Mouse (Mus musculus) monocyte, adult 5-6 weeks (primary cell): ENCODE data around the gene Tfap2b. TPM values are rescaled to one million over a fixed set of nuclear protein-coding genes. Genes with fewer than 3 reads are reported as not detected.

ENCODE experiments used
- ATAC-seq: fragments of 153-309, 156-312 bp; replicated peaks from 2 replicates; pipeline ENCODE4 v1.8.0; 2017; ENCODE audit warnings: mild to moderate bottlenecking; ENCODE audit not compliant: low TSS enrichment, insufficient number of reproducible peaks, severe bottlenecking, poor library complexity, low FRiP score
- total RNA-seq: library from RNA; stranded (forward); fragments of 200-1000, 200-491, 200-594 nt; gene quantifications from 3 replicates; pipeline ENCODE4 v1.2.3, GENCODE M21; 2017

Gene Tfap2b
- total RNA-seq, 1 experiment from 2014 or later: not detected

DNA sequence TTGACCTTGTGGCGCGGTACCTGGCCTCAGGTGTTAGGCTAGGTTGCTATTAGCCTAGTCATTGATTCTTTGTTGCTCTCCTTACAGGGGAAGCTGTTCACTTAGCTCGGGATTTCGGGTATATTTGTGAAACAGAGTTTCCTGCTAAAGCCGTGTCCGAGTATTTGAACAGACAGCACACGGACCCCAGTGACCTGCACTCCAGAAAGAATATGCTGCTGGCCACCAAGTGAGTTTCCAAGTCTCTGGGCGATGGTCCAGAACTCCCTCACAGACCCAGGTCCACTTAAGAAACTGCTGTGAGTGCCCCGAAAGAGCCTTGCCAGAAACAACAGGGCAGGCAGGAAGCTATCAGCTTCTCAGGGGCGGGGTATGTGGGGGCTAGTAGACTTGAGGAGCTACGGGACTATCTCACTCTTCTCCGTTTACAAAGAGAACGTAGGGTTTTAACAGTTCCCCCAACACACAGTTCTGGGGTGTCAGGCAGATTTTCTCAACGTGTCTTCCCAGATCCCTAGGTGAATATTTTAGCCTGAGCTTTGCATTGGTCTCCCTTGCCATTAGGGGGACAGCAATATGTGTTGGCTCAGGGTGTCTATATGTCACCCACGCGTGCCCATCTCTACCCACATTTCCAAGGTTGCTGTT is 22.3 kb downstream of the Tfap2b start:
- ATAC-seq: no peak

DNA sequence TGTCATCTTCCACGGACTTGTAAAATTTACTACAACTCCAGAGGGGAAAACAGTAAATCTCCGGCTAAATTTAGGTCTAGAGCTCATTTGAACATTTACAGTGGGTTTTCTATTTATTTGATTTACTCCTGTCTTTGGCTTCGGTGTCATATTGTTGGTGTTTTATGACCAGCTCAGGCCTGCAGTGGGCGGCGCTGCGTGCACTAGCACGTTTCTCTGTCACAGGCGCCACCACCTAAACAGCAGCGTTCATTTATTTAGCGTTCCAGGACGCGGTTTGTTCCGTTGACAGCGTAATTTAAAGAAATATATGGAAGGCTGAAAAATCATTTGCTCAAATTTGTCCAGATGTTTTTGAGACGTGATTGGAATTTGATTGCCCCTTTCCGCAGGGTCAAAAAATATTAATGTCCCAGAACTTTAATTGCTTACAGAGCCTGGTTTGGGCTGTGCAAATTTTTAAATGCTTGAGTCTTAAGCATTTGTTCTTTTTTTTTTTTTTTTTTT is 22.9 kb downstream of the Tfap2b start:
- no peak for ATAC-seq

DNA sequence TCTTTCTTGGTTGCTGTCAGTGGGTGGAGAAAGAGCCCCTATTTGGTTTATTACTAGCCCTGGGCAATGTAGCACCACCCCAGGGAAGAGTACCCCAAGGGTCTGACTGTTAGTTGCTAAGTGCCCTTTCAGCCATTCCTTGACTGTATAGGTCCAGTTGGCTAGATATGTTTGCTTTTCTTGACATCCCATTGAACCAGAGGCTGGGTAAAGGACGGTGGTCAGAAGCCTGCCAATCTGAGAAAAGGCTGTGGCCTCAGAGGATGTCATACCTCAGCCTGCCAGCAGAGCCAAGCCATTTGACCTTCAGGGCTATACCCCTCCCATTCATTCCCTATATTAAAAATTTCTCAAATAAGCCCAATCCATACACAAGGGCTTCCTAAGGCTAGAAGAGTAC is 24.0 kb downstream of the Tfap2b start:
- ATAC-seq: no peak

DNA sequence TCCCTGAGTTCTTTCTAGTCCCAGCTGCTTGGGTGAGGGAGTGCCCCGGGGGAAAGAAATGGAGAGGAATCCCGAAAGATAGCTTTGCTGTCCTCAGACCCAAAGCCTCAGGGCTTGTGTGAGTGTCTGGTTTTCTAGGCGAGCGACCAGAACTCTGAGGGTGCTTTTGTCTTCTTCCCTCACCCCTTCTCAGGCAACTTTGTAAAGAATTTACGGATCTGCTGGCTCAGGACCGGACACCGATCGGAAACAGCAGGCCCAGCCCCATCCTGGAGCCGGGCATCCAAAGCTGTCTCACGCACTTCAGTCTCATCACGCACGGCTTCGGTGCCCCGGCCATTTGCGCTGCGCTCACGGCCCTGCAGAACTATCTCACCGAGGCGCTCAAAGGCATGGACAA is 25.1 kb downstream of the Tfap2b start:
- no peak for ATAC-seq

DNA sequence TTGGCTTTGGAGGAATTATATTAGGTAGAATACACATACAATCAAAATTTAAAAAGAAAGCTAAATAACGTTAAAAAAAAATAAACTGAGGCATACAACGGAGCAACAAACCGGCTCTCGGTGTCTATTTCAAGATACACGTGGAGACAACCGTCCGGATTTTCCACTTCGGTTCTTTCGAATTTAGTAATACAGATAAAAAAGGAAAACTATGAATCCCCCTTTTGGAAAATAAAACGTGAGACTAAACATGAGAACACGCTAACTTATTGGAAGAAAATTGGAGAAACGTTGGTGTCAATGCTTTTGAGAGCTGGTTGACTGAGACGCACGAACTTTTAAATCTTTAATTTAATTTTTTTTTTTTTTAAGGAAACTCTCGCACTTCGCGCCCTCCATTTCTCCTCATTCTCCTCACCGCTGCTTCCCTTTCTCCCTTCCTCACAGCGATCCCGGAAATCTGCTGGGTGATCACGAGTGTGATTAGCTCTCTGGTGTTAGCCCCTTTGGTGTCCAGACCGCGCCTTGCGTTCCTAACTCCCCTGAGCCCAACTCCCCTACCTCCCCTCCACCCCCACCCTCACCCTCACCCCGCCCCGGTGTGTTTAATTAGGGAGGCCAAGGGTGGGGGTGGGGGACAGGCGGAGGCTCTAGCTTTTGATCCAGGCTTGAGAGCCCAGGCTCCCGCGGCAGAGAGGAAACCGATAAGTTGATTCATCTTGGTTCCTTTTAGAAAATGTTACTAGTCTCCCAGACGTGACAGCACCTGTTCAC is 25.9 kb downstream of the Tfap2b start:
- ATAC-seq: no peak

DNA sequence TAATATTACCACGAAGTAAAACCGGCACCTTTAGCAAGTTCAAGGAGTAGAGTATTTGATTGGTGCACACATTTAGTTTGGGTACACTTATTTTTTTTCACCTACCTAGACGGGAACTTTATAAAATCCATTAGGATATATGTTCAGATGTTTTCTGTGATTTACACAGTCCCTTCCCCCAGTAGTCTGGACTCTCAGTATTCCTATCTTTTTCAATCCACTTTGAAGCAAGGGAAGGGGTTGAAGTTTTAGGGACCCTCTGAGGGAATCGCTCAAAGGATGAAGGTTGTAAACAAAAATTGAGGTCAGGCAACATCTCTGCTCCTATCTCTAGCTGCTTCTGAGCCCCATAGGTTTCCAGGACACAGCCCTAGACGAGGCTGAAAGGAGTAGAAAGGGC is 27.3 kb downstream of the Tfap2b start:
- ATAC-seq: no peak

DNA sequence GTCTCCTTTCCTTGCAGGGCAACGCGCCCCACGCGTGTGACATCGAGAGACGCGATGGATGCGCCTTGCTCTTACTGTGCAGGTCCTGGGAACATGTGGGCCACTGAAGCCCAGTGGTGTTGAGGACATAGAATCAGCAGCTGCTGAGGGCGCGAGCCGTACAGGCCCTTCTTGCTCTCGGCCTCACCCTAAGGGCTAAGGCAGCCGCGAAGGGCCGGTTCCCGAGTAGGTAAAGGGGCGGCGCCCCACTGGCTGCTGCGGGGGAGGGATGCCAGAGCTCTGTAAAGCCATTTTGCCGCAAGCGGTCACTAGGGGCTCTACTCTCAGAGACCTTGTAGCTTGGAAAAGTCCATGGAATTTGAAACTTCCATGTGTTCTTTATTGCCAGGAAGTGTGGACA is 27.9 kb downstream of the Tfap2b start:
- no peak for ATAC-seq

DNA sequence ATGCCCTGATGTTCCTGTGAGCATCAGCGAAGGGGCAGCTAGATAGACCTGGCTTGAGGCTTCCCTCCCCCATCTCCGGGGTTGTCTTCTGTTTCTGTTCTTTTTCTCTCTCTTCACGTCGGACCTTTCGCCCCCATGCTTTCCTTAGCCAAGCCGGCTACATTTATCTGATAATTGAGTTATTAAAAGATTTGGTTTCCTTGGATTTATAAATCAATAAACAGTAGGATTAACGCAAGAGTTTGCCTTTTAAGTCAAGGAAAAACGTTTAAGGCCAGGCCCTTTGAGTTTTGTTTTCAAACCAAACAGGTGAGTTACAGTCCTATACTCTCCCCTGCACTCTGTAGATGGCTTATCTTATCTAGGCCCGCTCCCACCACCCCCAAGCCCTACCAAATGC is 28.3 kb downstream of the Tfap2b start:
- no peak for ATAC-seq

DNA sequence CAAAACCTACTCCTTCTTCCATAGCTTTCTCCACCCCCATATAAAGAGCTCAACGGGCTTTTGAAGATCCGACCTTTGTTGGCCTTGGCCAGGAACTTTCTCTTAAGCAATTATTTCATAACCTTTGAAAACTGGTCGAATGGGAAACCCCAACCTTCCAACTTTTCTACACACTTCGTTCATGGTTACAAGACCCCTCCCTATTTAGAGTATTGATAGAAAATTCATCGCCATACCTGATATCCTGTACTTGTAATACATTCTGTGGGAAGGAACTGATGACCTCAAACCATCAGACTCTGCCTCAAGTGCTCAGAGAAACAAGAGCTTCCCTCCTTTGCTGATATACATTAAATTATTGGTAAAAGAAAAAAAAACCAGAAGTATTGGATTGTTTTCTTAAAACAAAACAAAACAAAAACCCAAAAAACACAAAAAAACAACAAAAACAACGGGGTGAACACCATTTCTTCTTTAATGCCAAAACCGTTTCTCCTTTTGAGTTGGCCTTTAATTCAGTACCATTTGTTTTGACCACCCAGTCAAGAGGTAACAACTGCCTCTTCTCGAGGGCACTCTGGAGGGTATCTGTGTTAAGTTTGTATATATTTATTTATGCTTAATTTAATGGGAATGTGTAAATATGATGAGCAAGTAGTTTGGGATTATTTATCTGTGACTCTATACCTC is 29.2 kb downstream of the Tfap2b start:
- no peak for ATAC-seq

DNA sequence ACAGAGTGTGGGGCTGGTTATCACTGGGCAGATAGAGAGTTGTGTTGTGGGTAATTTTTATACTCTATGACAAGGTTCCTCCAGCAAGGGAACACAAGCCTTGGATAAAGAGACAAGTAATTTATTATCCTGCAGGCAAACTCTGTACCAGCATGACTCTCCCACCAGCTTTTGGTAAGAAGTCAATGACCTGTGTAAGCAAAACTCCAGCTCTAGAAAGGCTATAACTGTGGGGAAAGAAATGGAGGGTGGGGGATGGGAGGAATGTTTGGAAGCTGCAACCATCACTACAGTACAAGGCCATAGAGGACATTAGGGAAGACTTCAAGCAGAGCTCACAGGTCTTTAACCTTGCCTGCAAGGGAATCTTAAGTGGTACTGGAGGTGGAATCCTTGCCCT is 31.3 kb downstream of the Tfap2b start:
- ATAC-seq: no peak

DNA sequence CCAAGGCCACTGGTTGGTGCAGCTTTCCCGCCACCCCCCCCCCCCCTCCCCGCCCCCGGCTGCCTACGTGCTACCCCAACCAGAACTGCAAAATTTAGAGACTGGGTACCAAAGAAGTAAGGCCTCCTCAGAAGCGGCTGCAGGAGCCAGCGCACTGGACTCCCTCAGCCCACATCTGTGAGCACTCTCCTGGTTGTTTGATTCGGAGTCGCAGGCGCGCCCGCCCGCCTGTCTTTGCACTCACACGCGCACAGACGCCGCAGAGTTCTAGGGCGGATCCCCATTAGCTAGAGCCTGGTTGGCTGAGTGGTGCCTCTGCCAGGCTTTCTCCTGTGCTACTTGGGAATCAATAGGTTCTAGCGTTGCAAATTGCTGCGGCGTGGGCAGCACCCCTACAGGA is 32.6 kb downstream of the Tfap2b start:
- no peak for ATAC-seq

DNA sequence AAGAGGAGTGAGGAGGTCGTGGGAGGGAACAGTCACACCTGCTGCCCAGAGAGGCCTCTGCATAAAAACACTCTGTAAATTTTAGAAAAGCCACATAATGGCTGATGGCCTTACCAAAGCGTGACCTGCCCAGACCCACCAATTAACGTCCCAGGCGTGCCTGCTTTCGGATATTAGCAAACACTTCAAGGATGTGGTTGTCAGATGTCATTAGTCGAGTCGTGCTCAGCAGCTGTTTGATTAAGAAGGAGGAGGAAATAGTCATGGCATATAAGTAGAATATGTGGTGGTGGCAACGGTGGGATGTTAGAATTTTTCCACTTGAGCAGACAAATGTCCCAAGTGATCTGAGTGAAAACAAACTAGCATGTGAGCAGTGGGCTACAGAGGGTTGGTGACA is 33.3 kb downstream of the Tfap2b start:
- no peak for ATAC-seq

DNA sequence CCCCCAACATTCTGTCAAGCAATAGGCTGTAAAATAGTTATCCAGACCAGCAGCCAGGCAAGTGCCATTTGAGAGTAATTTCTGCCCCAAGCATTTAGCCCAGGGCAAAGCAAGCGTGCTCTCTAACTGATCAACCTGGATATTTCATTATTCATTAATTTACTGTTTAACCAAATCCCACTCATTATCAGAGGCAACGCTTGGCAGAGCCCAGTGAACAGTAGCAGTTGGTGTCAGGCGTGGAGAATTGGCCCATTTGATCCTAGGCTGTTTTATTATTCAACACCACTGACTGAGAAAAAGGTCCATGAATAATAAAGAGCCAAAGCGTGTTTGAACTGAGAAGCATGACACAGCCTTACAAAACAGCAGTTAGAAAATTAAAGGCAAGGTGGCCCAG is 36.3 kb downstream of the Tfap2b start:
- no peak for ATAC-seq

DNA sequence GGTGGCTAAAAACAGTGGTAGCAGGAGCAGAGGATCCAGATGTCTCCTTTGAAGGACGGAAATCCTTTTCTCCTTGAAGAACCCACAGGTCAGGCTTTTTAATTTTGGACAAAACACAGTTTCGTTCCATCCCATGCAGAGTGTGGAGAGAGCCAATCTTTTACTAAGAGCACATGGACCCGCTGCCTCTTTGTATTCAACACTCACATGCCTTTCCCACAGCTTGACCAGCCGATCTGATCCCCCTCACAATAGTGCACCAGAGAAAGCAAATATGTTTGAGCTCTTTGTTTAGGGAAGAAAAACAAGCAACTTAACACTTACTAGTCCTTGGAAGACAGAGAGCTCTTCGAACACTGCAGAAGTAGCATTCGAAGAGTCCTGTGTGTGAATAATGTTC is 42.6 kb downstream of the Tfap2b start:
- no peak for ATAC-seq

DNA sequence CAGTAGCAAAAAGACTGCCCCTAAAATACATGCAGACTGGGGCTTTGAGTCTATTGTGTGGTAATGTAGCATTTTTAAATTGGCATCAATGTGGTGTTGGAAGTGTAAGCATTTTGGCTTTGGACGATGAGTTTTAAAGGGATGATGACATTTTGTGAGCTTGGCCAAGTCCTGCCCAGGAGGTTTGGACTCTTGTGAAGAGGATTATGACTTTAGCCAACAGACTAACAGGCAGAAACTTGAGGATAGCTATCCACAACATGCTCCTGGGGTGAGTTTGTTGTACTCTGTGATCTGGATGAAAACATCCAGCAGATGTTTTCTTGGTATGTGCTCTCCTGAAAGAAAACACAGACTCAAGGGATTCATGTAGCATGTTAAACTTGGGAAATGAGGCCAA is 60.9 kb downstream of the Tfap2b start:
- ATAC-seq: no peak

Other genes starting within 250 kb of the Tfap2b start
- not detected in 3 replicates for gene Tfap2d, start 105.9 kb upstream of the Tfap2b start, total RNA-seq